Mouse (Mus musculus) layer of hippocampus, postnatal 10 days (tissue): ENCODE results near the gene Gltp. TPM values are rescaled to one million over a fixed set of nuclear protein-coding genes. Genes with fewer than 3 reads are reported as not detected.

Source experiments
- DNase-seq, 2 experiments: peaks; one replicate each; pipeline ENCODE4 v3.0.0; 2021; ENCODE audit warnings: low spot score in 2 of 2
- total RNA-seq, 2 experiments: library from RNA; stranded (reverse); gene quantifications; 2 replicates each; pipeline ENCODE4 v1.2.3; 2021

Gene Gltp
- total RNA-seq, 2 experiments from 2014 or later, result 25.4 to 26.7 TPM

GRCm38 (mm10) chr5:114702403-114703392 lies 11.9 kb upstream of the Gltp start:
- DNase-seq, result peak in 1 of 2 experiments; percentile 37

- no peak for DNase-seq
Measured at GRCm38 (mm10) chr5:114699015-114699414, 8.2 kb upstream of the Gltp start.

GRCm38 (mm10) chr5:114698044-114698746 lies 7.4 kb upstream of the Gltp start:
- DNase-seq, result peak; percentile 94 to 97

- no peak for DNase-seq
Measured at GRCm38 (mm10) chr5:114696939-114697338, 6.2 kb upstream of the Gltp start.

DNA sequence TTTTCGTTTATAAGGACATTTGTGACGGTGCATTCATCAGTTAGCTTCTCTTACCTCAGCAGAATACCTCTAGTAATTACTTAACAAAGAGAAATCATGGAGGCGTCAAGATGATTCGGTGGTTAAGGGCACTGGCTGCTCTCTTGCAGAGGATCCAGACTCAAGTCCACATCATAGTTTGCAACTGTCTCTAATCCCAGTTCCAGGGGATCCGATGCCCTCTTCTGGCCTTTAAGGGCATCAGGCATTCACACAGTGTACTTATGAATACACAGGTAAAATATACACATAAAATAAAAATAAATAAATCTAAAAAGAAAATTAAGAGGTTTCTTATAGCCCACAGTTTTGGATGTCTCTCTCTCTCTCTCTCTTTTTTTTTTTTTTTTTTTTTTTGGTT lies 5.0 kb upstream of the Gltp start:
- no peak for DNase-seq

DNA sequence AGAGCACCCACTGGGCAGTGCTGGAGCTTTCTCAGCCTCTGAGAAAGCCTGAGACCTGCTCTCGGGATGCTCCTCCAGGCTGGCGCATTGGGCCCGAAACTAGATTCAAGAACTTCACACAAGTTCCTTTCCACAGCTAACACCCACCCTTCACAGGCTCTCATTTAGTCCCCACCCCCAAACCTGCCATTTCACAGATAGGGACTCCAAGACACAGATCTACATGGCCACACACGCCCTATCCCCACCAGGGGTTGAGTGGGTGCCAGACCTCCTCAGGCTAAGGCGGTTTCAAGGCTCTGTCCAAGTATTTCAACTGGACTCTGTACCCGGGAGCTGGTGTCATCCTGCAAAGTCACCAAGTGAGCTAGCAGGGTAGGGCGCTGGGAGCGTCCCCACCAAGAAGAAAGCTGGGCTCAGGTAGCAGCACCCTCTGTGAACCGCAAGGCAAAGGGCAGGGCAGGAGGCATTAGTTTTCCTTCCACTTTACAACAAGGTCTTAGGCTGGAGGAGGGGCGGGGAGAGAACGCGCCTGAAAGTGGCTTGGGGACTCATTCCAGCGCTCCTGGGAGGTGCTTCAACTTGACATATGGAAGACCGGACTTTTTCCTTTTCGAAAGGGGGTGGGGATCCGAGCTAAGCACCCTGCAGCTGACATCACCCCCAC lies 951 bp downstream of the Gltp start:
- no peak for DNase-seq

GRCm38 (mm10) chr5:114688703-114689102 lies 2.1 kb downstream of the Gltp start:
- peak in 1 of 2 experiments; percentile 43 for DNase-seq

- no peak for DNase-seq
Measured at GRCm38 (mm10) chr5:114687901-114688300, 2.9 kb downstream of the Gltp start.

- no peak for DNase-seq
Measured at GRCm38 (mm10) chr5:114686726-114687210, 4.0 kb downstream of the Gltp start.

DNA sequence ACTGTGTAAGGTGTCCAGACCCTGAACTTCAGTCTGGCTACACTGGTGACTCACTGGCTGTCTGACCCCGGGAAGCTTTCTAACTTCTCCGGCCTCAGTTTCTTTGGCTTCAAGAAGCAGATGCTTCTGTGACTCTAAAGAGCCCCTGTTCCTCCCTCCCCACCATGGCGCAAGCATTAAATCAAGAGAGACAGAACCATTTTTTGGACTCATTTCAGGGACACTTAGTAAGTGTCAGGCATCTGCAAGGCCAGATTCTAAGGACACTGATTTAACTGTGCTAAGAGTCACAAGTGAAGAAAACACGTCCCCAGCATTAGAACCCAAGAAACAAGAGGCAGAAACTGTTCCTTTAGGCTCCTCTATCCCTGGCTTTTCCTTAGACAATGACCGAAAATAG lies 4.8 kb downstream of the Gltp start:
- DNase-seq, result no peak

- DNase-seq, result no peak
Measured at GRCm38 (mm10) chr5:114681717-114682116, 9.1 kb downstream of the Gltp start.

GRCm38 (mm10) chr5:114680676-114681285 lies 10.0 kb downstream of the Gltp start:
- no peak for DNase-seq

GRCm38 (mm10) chr5:114679841-114680591 lies 10.8 kb downstream of the Gltp start:
- no peak for DNase-seq

DNA sequence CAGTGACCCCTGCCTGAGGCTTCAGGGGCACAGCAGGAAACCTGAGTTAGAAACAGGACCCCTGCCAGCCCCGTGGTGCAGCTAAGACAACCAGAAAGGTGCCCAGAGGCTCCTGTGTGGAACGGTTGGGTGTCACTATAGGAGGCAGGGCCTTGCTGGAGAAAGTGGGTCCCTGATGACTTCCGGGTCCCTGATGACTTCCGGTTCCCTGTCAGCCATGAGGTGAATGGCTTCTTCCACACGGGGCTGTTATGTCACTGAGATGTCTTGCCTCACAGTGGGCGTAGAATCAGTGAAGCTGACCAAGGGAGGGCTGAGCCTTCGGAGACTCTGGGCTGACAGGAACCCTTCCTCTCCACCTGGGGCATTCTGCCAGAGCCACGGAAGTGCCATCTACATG lies 16.2 kb downstream of the Gltp start:
- no peak for DNase-seq

- no peak for DNase-seq
Measured at GRCm38 (mm10) chr5:114673114-114673513, 17.7 kb downstream of the Gltp start.

GRCm38 (mm10) chr5:114669014-114669413 lies 21.8 kb downstream of the Gltp start:
- no peak for DNase-seq

GRCm38 (mm10) chr5:114667228-114667856 lies 23.4 kb downstream of the Gltp start:
- DNase-seq, result peak; percentile 100

DNA sequence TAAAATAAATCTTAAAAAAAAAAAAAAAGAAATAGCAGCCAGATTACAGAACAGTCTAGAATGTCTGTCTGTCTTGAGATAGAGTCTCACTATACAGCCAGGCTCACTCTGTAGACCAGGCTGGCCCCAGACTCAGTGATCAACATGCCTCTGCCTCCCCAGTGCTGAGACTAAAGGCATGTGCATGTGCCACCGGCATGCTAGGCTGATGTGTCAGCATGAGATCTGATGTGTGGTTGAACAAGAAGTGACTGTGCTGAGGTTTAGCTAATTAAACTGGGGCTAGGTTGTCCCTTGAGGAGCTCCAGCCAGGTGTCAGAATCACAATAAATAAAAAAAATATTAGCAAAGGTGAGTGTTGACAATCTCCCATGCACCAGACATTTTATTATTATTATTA lies 24.1 kb downstream of the Gltp start:
- no peak for DNase-seq

- DNase-seq, result no peak
Measured at GRCm38 (mm10) chr5:114664750-114665149, 26.0 kb downstream of the Gltp start.

GRCm38 (mm10) chr5:114664139-114664538 lies 26.6 kb downstream of the Gltp start:
- DNase-seq, result no peak
